Mouse (Mus musculus) forebrain, embryonic 10.5 days (tissue): ENCODE data around the gene Dnajb5. TPM values are rescaled to one million over a fixed set of nuclear protein-coding genes. Genes with fewer than 3 reads are reported as not detected.

Experiments
- DNase-seq: peaks from one replicate; pipeline ENCODE4 v3.0.0-alpha.2; 2017; ENCODE audit warnings: low spot score; ENCODE audit errors: extremely low spot score
- H3K27ac ChIP-seq: fragments of 300-500 bp; sonication (generic); 2 replicates; pipeline ENCODE4 v1.5.1; 2016; ENCODE audit warnings: mild to moderate bottlenecking
- H3K27me3 ChIP-seq: fragments of 300-500 bp; sonication (generic); 2 replicates; pipeline ENCODE4 v1.6.1; 2016; ENCODE audit warnings: mild to moderate bottlenecking; ENCODE audit not compliant: poor library complexity, severe bottlenecking
- H3K36me3 ChIP-seq: fragments of 300-500 bp; sonication (generic); replicated peaks from 2 replicates; pipeline ENCODE4 v1.6.1; 2016; ENCODE audit warnings: mild to moderate bottlenecking, moderate library complexity
- H3K4me1 ChIP-seq: fragments of 300-500 bp; sonication (generic); 2 replicates; pipeline ENCODE4 v1.6.1; 2016
- H3K4me3 ChIP-seq: fragments of 300-500 bp; sonication (generic); 2 replicates; pipeline ENCODE4 v1.5.1; 2016; ENCODE audit warnings: mild to moderate bottlenecking, moderate library complexity
- H3K9me3 ChIP-seq: fragments of 300-500 bp; sonication (generic); 2 replicates; pipeline ENCODE4 v1.6.1; 2016; ENCODE audit warnings: mild to moderate bottlenecking, moderate library complexity
- WGBS: fragments of 180-500 bp; shearing (Covaris S2); methylation state at CpG from one replicate; pipeline ENCODE4 v1.1.7; 2016; 5-methylcytosine and 5-hydroxymethylcytosine counted together
- polyA plus RNA-seq: library from polyadenylated mRNA; unstranded; fragments of >200 nt; fragmentation: Nextera tagmentation; extraction: Ambion mirVana; gene quantifications from 2 replicates; pipeline ENCODE4 v1.2.1, GENCODE M21; 2016

The Dnajb5 gene
- polyA plus RNA-seq, 1 experiment from 2014 or later, result 16.2 TPM

DNA sequence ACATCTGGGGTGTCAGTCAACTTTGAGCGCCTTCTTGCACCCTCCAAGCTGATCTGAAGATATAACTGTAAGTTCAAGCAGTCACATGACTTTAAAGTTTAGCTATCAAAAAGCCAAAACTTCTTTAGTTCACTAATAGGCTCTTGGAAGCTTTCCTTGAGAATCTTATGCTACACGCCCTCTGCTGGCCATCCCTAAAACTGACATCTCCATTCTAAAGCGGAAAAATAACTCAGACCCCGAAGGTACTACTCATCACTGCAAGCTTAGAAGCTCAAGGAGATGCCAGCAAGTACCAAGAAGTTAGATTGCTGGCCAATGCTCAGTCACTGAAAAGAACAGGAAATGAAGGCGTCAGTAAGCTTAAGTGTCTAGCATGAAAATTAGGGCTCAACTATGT lies 3.7 kb upstream of the Dnajb5 start:
- H3K36me3 ChIP-seq, result no peaks in the 10 kb centered on the region
- H3K27ac ChIP-seq, result no peak overlapping the region
- WGBS, result 11% methylated on average over 5 of the region's 5 CpGs
- peaks cover 28% of the 10 kb centered on the region for H3K27me3 ChIP-seq
- H3K4me1 ChIP-seq, result peaks cover 50% of the 10 kb centered on the region
- DNase-seq, result peak; percentile 66
- no peaks in the 10 kb centered on the region for H3K9me3 ChIP-seq
- H3K4me3 ChIP-seq, result no peak overlapping the region

GRCm38 (mm10) chr4:42946733-42947290 lies 2.8 kb upstream of the Dnajb5 start:
- Histone ChIP-seq H3K36me3 (no peaks in the 10 kb centered on the region), H3K4me3 (0 out of 2 replicates have a peak overlapping the region, but pooled peaks have one; percentile 7), H3K4me1 (peaks cover 57% of the 10 kb centered on the region), H3K9me3 (no peaks in the 10 kb centered on the region), H3K27me3 (peaks cover 28% of the 10 kb centered on the region), H3K27ac (no peak overlapping the region)
- peak; percentile 61 for DNase-seq
- WGBS, result 46% methylated on average over 10 of the region's 10 CpGs

GRCm38 (mm10) chr4:42948527-42948926 lies 1.1 kb upstream of the Dnajb5 start:
- 53% methylated on average over 13 of the region's 13 CpGs for WGBS
- Histone ChIP-seq H3K4me1 (peaks cover 74% of the 10 kb centered on the region), H3K4me3 (peak overlapping the region; percentile 90; the same call in 1 of the 2 replicates), H3K27ac (0 out of 2 replicates have a peak overlapping the region, but pooled peaks have one; percentile 98), H3K27me3 (peaks cover 28% of the 10 kb centered on the region), H3K9me3 (no peaks in the 10 kb centered on the region), H3K36me3 (peaks cover 9% of the 10 kb centered on the region; the same call in 1 of the 2 replicates)
- DNase-seq, result no peak

GRCm38 (mm10) chr4:42949051-42949675 lies 451 bp upstream of the Dnajb5 start:
- Histone ChIP-seq H3K9me3 (no peaks in the 10 kb centered on the region), H3K36me3 (peaks cover 9% of the 10 kb centered on the region; the same call in 1 of the 2 replicates), H3K27me3 (peaks cover 28% of the 10 kb centered on the region), H3K4me1 (peaks cover 80% of the 10 kb centered on the region), H3K4me3 (peak overlapping the region; percentile 90), H3K27ac (peak overlapping the region; percentile 98)
- DNase-seq, result peak; percentile 37
- WGBS, result 17% methylated on average over 14 of the region's 14 CpGs

GRCm38 (mm10) chr4:42950065-42950558 lies 498 bp downstream of the Dnajb5 start:
- peaks cover 86% of the 10 kb centered on the region for H3K4me1 ChIP-seq
- H3K4me3 ChIP-seq, result peak overlapping the region; percentile 90
- peak overlapping the region; percentile 98 for H3K27ac ChIP-seq
- H3K9me3 ChIP-seq, result no peaks in the 10 kb centered on the region
- DNase-seq, result peak; percentile 86
- 2% methylated on average over 25 of the region's 27 CpGs for WGBS
- H3K27me3 ChIP-seq, result peaks cover 28% of the 10 kb centered on the region
- H3K36me3 ChIP-seq, result peaks cover 16% of the 10 kb centered on the region

- 67% methylated on average over 11 of the region's 11 CpGs for WGBS
- H3K4me1 ChIP-seq, result peaks cover 81% of the 10 kb centered on the region
- H3K9me3 ChIP-seq, result no peaks in the 10 kb centered on the region
- H3K27ac ChIP-seq, result 0 out of 2 replicates have a peak overlapping the region, but pooled peaks have one; percentile 26
- peak overlapping the region; percentile 90; the same call in 1 of the 2 replicates for H3K4me3 ChIP-seq
- H3K36me3 ChIP-seq, result peaks cover 26% of the 10 kb centered on the region
- DNase-seq, result no peak
- H3K27me3 ChIP-seq, result peaks cover 23% of the 10 kb centered on the region
These were observed 1.9 kb downstream of the Dnajb5 start for GRCm38 (mm10) chr4:42951206-42952195.

- peak overlapping the region; percentile 27; the same call in 1 of the 2 replicates for H3K27ac ChIP-seq
- H3K9me3 ChIP-seq, result no peaks in the 10 kb centered on the region
- peaks cover 70% of the 10 kb centered on the region for H3K4me1 ChIP-seq
- WGBS, result 87% methylated on average over 7 of the region's 7 CpGs
- peaks cover 36% of the 10 kb centered on the region for H3K36me3 ChIP-seq
- DNase-seq, result no peak
- peak overlapping the region; percentile 22; the same call in 1 of the 2 replicates for H3K4me3 ChIP-seq
- peaks cover 12% of the 10 kb centered on the region for H3K27me3 ChIP-seq
These were observed 2.9 kb downstream of the Dnajb5 start for GRCm38 (mm10) chr4:42952563-42952962.

DNA sequence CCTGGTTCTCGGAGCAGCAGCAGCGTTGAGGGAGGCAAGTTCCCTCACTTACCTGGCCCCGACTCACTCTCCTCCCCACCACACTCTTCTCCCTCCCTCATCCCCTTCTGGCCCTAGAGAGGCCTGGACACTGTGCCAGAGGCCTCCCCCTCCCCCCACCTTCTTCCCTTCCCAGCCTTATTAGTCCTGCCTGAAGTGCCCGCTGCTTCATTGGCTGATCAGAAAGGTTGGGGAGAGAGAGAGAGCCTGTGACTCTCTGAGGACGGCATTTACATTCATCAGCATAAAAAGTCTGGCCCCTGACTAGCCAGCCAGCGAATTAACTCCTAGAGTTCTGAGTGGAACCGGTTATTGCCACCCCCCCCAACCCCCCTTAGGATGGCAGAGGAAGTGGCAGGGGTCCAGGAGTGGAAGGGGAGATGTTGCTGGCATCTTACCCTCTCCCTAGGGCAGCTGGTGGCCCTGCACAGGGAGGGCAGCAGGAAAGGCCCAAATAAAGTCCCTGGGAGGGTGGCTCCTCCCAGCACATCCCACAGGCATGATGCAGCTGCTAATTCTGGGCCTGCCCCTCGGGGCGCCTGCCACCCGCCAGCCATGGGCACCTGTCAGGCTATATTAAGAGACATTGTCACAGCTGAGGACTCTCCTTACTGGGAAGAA lies 4.0 kb downstream of the Dnajb5 start:
- Histone ChIP-seq H3K36me3 (peaks cover 45% of the 10 kb centered on the region), H3K4me3 (peak overlapping the region; percentile 22), H3K27ac (peak overlapping the region; percentile 72), H3K4me1 (peaks cover 60% of the 10 kb centered on the region), H3K27me3 (peaks cover 2% of the 10 kb centered on the region), H3K9me3 (no peaks in the 10 kb centered on the region)
- WGBS, result 14% methylated on average over 10 of the region's 10 CpGs
- no peak for DNase-seq

GRCm38 (mm10) chr4:42954297-42954696 lies 4.7 kb downstream of the Dnajb5 start:
- DNase-seq, result peak; percentile 73
- Histone ChIP-seq H3K27ac (peak overlapping the region; percentile 72; the same call in 1 of the 2 replicates), H3K27me3 (no peaks in the 10 kb centered on the region), H3K4me1 (peaks cover 53% of the 10 kb centered on the region), H3K4me3 (no peak overlapping the region), H3K36me3 (peaks cover 50% of the 10 kb centered on the region), H3K9me3 (no peaks in the 10 kb centered on the region)
- WGBS, result 3% methylated on average over 10 of the region's 10 CpGs

DNA sequence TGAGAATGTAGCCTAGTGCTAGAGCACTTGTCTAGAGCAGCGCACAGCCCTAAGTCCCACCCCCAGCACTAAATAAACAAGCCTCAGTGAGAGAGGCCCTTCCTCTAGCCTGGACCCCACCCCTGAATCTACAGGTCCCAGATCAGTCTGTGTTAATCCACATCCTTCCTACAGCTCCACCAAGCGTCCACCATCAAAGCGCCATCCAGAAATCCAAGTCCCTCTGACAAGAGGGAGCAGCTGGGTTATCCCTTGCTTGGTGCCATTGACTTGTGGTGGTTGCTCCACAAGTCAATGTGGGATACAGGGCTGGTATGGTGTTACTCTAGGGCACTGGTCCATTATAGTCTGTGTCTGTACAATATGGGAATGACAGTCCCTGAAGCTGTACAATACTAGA lies 5.6 kb downstream of the Dnajb5 start:
- H3K36me3 ChIP-seq, result peaks cover 50% of the 10 kb centered on the region
- H3K27ac ChIP-seq, result no peak overlapping the region
- no peak overlapping the region for H3K4me3 ChIP-seq
- H3K9me3 ChIP-seq, result no peaks in the 10 kb centered on the region
- H3K4me1 ChIP-seq, result peaks cover 46% of the 10 kb centered on the region
- DNase-seq, result no peak
- 94% methylated on average over 3 of the region's 3 CpGs for WGBS
- no peaks in the 10 kb centered on the region for H3K27me3 ChIP-seq

GRCm38 (mm10) chr4:42956581-42956980 lies 7.0 kb downstream of the Dnajb5 start:
- Histone ChIP-seq H3K4me3 (no peak overlapping the region), H3K27me3 (no peaks in the 10 kb centered on the region), H3K36me3 (peaks cover 50% of the 10 kb centered on the region), H3K9me3 (no peaks in the 10 kb centered on the region), H3K4me1 (peaks cover 32% of the 10 kb centered on the region), H3K27ac (no peak overlapping the region)
- 93% methylated on average over 17 of the region's 17 CpGs for WGBS
- no peak for DNase-seq

DNA sequence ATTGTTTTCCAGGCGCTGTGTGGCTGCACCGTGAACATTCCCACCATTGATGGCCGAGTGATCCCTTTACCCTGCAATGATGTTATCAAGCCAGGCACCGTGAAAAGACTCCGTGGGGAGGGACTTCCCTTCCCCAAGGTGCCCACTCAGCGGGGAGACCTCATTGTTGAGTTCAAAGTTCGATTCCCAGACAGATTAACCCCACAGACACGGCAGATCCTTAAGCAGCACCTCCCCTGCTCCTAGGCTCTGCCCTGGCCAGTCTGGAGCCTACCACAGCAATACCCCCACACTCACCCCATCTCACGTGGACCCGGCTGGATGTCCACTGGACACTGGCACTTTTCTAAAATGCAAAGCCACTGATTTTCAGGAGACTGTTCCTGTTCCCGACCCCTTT lies 7.7 kb downstream of the Dnajb5 start:
- no peak for DNase-seq
- Histone ChIP-seq H3K4me1 (peaks cover 25% of the 10 kb centered on the region), H3K27me3 (no peaks in the 10 kb centered on the region), H3K27ac (no peak overlapping the region), H3K36me3 (peaks cover 50% of the 10 kb centered on the region), H3K4me3 (no peak overlapping the region), H3K9me3 (no peaks in the 10 kb centered on the region)
- 83% methylated on average over 11 of the region's 11 CpGs for WGBS
